Mouse (Mus musculus): Measurements from ENCODE around the gene Tmem235.

Tmem235 gene

DNA sequence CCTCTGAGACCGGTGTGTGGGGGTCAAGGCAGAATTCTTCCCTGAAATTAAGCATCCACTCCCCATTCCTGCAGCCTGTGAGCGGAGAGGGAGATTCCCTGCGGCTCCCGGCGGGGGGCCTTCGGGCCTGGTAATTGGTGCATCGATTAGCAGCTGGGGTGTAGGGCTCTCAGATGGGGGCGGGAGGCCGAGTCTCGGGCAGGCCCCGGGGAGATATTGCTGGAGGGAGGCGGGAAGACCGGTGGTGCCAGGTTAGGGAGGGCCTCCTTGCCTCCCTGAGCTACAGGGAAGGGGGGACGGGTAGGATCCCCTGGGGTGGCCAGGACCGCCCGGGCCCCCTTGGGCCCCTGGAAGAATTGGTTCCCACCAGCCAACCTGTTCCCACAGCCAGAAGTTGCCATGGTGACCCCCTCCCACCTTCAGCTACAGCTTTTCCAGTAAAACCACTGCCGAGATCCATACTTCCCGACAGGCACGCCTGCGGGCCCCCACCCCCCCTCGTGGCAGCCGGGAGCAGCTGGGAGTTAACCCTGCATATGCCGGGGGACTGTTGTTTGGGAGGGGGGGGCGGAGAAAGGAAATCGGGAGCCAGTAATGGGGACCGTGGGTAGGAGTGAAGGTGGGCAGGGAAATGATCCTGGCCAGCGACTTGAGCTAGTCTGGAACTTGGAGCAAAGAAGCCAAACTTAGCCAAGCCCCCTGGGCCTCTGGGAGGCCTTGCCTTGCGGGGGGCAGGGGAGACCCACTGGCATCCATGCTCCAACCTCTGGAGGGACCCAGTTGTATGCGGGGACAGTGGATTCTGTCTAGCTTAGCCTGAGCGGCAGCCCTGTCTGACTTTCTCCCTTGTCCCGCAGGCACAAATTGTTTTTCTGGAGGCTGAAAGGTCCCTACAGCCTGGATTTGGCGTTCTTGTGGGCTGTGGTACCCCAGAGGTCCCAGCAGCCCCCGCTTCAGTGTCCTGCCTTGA lies 28.6 kb downstream of the Tmem235 start:
- DNase-seq (ENCODE audit: extremely low spot score, low read depth, low spot score): no peak

DNA sequence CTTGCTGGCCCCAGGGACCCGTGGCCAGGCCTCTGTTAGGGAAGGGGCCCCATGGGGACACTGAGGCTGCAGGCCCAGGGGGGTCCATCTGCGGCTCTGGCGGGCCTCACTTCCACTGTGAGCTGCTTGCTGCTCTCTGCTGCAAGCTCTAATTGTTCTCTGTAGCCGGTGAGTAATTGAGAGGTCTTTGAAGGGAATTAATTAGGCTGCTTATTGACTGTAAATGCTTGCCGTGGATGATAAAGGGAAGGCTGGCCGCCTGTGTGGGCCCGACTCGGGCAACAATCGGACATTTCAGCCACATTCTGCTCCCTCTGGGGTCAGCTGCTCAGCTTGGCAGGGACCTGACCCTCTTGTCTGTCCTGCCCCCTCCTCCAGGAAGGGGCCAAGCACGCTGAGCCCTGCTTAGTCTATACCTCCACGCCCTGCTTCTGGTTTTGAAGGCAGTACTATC lies 29.4 kb downstream of the Tmem235 start:
- DNase-seq (ENCODE audit: extremely low spot score, low read depth, low spot score): no peak

DNA sequence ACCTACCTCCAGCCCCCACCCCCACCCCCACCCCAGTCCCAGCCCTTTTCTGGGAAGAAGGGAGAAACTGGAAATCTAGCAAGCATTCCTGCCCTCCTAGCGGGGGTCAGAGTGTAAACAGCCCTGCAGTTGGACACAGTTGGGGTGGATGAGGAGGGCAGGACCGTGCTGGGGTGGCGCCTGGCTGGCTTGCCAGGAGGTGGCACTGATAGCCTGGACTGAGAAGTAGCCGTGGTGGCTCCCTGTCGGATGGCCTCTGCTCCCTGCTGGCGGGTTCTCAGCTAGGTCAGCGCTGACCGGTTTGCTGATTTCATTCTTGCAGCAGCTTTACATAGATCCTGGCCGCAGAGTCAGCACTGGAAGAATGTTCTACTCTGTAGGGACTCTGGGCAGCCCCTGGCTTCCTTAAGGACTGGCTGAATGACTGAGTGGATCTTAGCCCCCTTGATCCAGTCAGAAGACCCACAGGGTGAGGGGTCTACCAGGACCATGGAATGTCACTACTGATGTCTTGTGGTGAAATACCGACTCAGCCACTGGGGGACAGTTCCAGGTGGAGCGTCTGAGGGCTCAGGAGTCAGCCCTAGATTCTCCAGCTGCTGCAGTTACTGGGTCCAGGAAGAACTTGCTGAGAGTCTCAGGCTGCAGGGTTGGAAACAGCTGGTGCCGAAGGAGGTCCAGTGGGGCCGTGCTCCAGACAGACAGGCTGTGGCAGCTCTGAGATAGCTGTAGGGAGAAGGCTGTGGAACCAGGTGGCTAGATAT lies 30.1 kb downstream of the Tmem235 start:
- DNase-seq (ENCODE audit: extremely low spot score, low read depth, low spot score): no peak

DNA sequence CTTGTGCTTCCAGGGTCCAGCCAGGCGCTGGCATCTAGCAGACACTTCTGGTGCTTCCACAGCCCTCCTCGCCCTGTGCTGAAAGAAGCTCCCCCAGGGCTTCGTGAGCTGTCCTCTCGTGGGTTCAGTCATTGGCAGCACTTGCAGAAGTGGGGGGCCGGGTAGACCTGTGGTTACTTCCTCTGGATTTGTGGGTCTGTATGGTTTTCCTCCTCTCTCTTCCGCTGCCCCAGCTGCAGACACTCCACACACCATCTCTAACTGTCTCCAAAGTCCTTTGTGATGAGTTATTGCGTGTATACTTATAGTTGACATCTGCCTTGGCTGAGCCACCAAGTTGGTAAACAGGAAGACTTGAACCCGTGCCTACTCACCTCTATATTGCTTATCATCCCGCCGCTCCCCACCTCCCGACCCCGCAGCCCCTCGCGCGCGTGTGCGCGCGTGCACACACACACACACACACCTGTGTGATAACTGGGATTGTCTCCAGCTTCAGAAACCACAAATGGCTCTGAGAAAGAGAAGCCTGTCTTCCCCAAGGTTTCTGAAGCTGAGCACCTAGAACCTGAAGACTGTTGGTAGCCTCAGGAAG lies 31.1 kb downstream of the Tmem235 start:
- DNase-seq (ENCODE audit: extremely low spot score, low read depth, low spot score): no peak

DNA sequence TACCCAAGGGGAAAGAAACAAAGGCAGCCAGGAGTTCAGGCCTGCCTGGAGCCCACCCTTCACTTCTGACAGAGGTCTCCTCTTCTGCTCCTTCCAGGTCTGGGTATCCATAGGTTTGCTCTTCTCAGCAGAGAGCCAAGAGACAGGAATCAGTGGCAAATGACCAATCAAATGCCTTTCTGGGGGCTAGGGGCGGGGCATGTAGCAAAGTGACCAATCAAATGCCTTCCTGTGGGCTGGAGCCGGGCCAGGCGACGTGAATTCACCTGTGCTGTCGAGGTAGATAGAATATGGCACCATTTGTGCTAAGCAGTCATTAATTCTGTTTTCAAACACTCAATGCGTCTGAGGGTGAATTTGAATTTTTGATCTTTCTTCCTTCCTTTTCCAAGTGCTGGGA lies 31.6 kb downstream of the Tmem235 start:
- DNase-seq (ENCODE audit: extremely low spot score, low read depth, low spot score): no peak

DNA sequence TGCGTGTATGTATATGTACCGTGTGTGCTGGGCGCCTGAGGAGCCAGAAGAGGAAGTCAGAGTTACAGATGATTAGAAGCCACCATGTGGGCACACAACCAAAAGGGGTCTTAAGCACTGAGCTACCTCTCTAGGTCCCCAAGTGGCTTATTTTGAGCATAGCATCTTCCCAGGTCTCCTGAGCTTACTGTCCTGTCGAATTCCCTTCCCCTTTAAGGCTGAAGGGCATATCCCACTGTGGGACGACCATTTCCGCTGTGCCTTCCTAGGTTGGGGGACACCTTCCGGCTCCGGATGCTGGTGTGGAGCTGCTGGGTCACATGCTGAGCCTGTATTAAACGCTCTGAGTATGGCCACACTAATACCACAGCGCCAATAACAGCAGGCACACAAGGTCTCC lies 34.1 kb downstream of the Tmem235 start:
- DNase-seq (ENCODE audit: extremely low spot score, low read depth, low spot score): no peak

DNA sequence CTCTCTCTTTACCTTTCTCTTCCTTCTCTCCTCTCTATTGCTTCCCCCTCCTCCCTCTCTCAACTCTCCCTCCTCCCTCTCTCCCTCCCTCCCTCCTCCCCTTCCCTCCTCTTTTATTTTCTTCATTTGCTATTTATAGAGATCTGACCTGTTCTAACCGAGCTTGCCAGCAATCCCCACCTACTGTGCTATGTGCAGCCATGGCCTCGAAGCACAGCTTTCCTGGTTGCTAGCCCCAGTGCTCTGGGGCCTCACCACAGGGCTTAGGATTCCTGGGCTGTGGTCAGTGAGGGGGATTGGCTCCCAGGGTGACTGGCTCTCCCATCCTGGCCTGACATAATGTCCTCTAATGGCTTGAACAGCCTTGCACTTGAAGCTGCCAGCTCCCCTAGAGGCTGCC lies 36.0 kb downstream of the Tmem235 start:
- no peak for DNase-seq (ENCODE audit: extremely low spot score, low read depth, low spot score)

DNA sequence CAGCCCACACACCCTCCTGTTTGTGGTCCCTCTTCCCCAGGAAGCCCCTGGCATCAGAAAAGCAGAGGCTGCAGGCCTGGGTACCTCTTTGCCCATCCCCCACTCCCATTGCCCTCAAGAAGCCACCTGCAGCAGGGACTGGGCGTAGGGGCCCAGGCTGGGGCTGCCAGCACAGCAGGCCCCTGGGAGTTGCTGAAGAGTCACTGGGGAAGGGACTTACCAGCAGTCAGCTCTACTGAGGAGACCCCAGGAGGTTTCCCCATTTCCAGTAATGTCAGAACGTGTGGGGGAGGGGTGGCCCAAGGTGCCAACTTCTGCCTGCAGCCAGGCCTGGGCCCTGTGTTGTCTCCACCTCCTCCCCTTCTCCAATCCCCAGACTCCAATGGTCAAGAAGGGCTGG lies 41.7 kb downstream of the Tmem235 start:
- DNase-seq (ENCODE audit: extremely low spot score, low read depth, low spot score): no peak

DNA sequence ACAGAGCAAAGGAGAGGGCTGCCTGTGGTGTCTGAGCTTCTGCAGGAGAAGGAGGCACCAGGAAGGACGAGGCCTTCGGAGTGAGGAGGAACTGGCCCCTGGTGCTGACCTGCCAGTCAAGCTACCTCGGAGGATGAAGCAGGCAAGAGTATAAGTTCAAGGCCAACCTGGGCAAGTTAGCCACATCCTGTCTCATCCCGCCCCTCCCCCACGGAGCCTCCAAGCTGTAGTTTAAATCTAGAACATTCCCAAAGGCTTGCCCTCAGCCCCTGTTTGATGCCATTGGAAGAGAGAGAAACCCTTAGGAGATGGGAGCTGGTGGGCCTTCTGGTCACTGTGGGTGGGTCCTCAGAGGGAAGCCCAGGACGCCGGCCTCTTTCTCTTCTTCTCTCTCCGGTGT lies 43.9 kb downstream of the Tmem235 start:
- DNase-seq (ENCODE audit: extremely low spot score, low read depth, low spot score): no peak

DNA sequence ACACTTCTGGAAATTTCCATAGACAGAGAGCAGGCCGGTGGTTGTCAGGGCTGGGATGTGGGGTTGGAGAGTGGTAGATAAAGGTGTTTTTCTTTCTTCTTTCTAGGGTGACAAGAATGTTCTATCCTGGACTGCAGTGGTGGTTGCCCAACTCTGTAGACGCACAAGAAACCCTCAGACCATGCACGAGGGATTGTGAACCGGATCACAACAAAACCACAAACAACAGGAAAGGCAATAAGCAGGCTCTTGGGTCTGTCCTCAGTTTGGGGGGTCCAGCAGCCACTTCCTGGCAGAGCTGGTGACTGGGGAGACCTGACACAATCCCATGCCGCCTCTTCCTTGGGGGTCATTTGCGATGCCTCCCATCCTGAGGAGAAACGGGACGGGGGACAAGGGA lies 48.8 kb downstream of the Tmem235 start:
- DNase-seq (ENCODE audit: extremely low spot score, low read depth, low spot score): no peak

DNA sequence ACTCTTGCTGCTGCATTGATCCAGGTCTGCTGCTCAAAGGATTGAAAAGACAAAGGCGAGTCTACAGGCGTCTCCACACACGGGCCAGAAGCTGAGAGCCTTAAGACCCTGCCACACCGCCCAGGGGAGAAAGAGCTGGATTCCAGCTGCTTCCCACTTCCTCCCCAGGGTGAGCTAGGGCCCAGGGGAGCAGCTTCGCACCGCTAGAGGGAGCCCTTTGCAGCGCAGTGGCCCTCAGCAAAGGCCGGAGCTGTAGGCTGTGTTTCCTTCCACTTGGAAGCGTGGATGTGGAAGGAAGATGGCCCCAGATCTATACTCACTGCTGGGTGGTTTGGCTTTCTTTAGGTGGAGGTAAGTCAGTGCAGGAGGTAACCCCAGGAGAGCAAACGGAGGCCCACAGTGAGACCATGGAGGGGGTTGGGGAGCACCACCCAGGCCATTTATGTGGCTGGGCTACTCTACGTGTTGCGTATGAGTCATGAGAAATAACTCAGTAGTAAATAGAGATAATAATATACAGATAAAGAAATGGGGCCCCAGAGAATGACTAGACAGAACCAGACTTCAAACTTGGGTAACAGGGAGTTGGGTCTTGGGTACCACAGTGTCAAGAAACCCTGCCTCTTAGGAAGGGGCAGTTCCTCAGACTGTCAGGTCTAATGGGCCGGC lies 52.3 kb downstream of the Tmem235 start:
- DNase-seq (ENCODE audit: extremely low spot score, low read depth, low spot score): no peak

DNA sequence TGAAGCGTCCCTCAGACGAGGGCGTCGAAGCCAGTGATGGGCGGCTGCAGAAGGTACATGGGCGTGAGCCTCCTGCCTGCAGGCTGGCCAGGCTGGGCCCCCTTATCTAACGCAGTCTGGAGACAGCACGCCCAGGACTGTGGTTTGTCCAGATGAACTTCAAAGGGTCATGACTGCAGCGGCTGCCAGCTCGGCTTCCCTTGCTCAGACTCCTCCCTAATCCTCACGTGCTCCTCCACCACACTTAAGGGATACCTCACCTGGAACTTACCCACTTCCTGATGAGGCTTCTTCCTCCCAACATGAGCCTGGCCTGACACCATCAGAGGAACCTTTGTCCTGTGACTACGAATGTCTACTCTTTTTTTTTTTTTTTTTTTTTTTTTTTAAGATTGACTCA lies 54.0 kb downstream of the Tmem235 start:
- DNase-seq (ENCODE audit: extremely low spot score, low read depth, low spot score): no peak

Data from hindlimb bud, embryonic 11.5 days (tissue).